Mouse (Mus musculus) ES-E14 (cell line): Measurements from ENCODE around the gene Fcgr2b.

Experiments used
- MAFK ChIP-seq: IDR thresholded peaks from 2 replicates; pipeline ENCODE4 v1.6.1; 2014; ENCODE audit warnings: mild to moderate bottlenecking, low read depth, low read length, inconsistent platforms; ENCODE audit not compliant: insufficient read depth
- ZNF384 ChIP-seq: IDR thresholded peaks from 2 replicates; pipeline ENCODE4 v1.6.1; 2012; ENCODE audit warnings: low read depth, low read length, inconsistent platforms

DNA sequence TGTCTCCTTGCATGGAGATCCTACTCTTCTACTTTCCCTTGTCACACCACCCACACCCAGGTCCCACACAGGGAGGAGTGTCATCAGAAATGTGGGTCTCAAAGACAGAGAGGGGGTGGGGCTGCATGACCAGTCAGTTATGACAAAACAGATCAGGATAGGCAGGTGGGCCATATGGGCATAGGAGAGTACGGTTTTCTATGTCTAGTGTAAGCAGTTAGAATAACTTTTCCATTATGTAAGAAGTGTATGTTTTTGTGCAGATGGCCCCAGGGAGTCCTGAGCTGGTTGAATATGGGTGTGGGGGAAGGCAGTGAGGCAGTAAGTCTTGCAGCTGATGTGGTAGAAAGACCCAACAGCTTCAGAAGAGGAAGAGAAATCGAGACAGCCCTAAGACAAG is 47.9 kb downstream of the Fcgr2b start:
- no peak for TF ChIP-seq ZNF384
- TF ChIP-seq MAFK: no peak
